Mouse (Mus musculus) macrophage (primary cell): ENCODE data around the gene Syce2. TPM values are rescaled to one million over a fixed set of nuclear protein-coding genes. Genes with fewer than 3 reads are reported as not detected.
"Not testable (repeated sequence)": the region's sequence is repeated elsewhere in the genome, so short reads cannot be mapped to it uniquely, and the experiment has no call there.

Experiments
- H3K27ac ChIP-seq: fragments of 350-480 bp; formaldehyde crosslinking; 2 replicates; pipeline ENCODE4 v1.9.0; 2021
- H3K36me3 ChIP-seq: fragments of 350-480 bp; formaldehyde crosslinking; 2 replicates; pipeline ENCODE4 v1.9.0; 2021; ENCODE audit errors: inconsistent target
- H3K4me3 ChIP-seq: fragments of 350-480 bp; formaldehyde crosslinking; 2 replicates; pipeline ENCODE4 v1.9.0; 2021; ENCODE audit errors: inconsistent target
- H3K79me2 ChIP-seq: fragments of 350-480 bp; formaldehyde crosslinking; 2 replicates; pipeline ENCODE4 v1.9.0; 2021; ENCODE audit errors: inconsistent target
- WGBS: methylation state at CpG from one replicate; pipeline ENCODE4 v1.1.7; 2026; ENCODE audit warnings: inconsistent platforms; ENCODE audit not compliant: missing documents; 5-methylcytosine and 5-hydroxymethylcytosine counted together
- polyA plus RNA-seq: library from polyadenylated mRNA; stranded (reverse); fragments of 250-400 nt; gene quantifications from 3 replicates; pipeline ENCODE4 v1.2.4, GENCODE M21; 2018; ENCODE audit warnings: inconsistent platforms

Gene Syce2
- polyA plus RNA-seq, 1 experiment from 2014 or later, result 18.1 TPM

GRCm38 (mm10) chr8:84902367-84902919 is 30.5 kb downstream of the Syce2 start:
- WGBS, result 16% methylated on average over 24 of the region's 24 CpGs
- H3K36me3 ChIP-seq, result no peaks in the 10 kb centered on the region
- H3K79me2 ChIP-seq, result no peaks in the 10 kb centered on the region
- no peak overlapping the region for H3K27ac ChIP-seq
- peak overlapping the region; percentile 33 for H3K4me3 ChIP-seq

- WGBS, result under 1% methylated on average over 68 of the region's 68 CpGs
- Histone ChIP-seq H3K27ac (no peak overlapping the region), H3K79me2 (no peaks in the 10 kb centered on the region), H3K36me3 (no peaks in the 10 kb centered on the region), H3K4me3 (peak overlapping the region; percentile 33)
Measured at GRCm38 (mm10) chr8:84902920-84903661, 31.2 kb downstream of the Syce2 start.

GRCm38 (mm10) chr8:84904351-84904750 is 32.4 kb downstream of the Syce2 start:
- H3K27ac ChIP-seq, result no peak overlapping the region
- 83% methylated on average over 7 of the region's 7 CpGs for WGBS
- H3K79me2 ChIP-seq, result peaks cover 8% of the 10 kb centered on the region
- no peaks in the 10 kb centered on the region for H3K36me3 ChIP-seq
- no peak overlapping the region for H3K4me3 ChIP-seq

- 96% methylated on average over 9 of the region's 9 CpGs for WGBS
- Histone ChIP-seq H3K79me2 (peaks cover 23% of the 10 kb centered on the region), H3K4me3 (no peak overlapping the region), H3K27ac (no peak overlapping the region), H3K36me3 (peaks cover 8% of the 10 kb centered on the region; the same call in 1 of the 2 replicates)
Measured at GRCm38 (mm10) chr8:84907037-84907436, 35.1 kb downstream of the Syce2 start.

GRCm38 (mm10) chr8:84907493-84907892 is 35.6 kb downstream of the Syce2 start:
- Histone ChIP-seq H3K79me2 (peaks cover 23% of the 10 kb centered on the region), H3K4me3 (no peak overlapping the region), H3K36me3 (peaks cover 8% of the 10 kb centered on the region; the same call in 1 of the 2 replicates), H3K27ac (no peak overlapping the region)
- 62% methylated on average over 8 of the region's 8 CpGs for WGBS

GRCm38 (mm10) chr8:84907979-84908378 is 36.1 kb downstream of the Syce2 start:
- Histone ChIP-seq H3K79me2 (peaks cover 23% of the 10 kb centered on the region), H3K4me3 (peak overlapping the region; percentile 92), H3K27ac (peak overlapping the region; percentile 95)
- WGBS, result 9% methylated on average over 5 of the region's 7 CpGs
- H3K36me3 ChIP-seq, result not testable (repeated sequence)

GRCm38 (mm10) chr8:84908421-84909161 is 36.7 kb downstream of the Syce2 start, which contains the start of gene Dnase2a:
TSS of gene Dnase2a (plus strand) at chr8:84908560.
- H3K27ac ChIP-seq, result peak within 1 kb of the TSS; percentile 95
- H3K79me2 ChIP-seq, result peaks cover 23% of the 10 kb centered on the region
- WGBS, result under 1% methylated on average over 45 of the region's 45 CpGs
- peaks cover 8% of the 10 kb centered on the region; the same call in 1 of the 2 replicates for H3K36me3 ChIP-seq
- H3K4me3 ChIP-seq, result peak within 1 kb of the TSS; percentile 92

GRCm38 (mm10) chr8:84909162-84909767 is 37.4 kb downstream of the Syce2 start:
- Histone ChIP-seq H3K36me3 (peaks cover 8% of the 10 kb centered on the region; the same call in 1 of the 2 replicates), H3K27ac (peak overlapping the region; percentile 95), H3K79me2 (peaks cover 23% of the 10 kb centered on the region), H3K4me3 (peak overlapping the region; percentile 92)
- WGBS, result 43% methylated on average over 20 of the region's 20 CpGs

GRCm38 (mm10) chr8:84909949-84910348 is 38.0 kb downstream of the Syce2 start:
- no peak overlapping the region; the same call in 1 of the 2 replicates for H3K27ac ChIP-seq
- WGBS, result 93% methylated on average over 5 of the region's 5 CpGs
- H3K79me2 ChIP-seq, result peaks cover 23% of the 10 kb centered on the region
- peaks cover 8% of the 10 kb centered on the region; the same call in 1 of the 2 replicates for H3K36me3 ChIP-seq
- H3K4me3 ChIP-seq, result peak overlapping the region; percentile 92; the same call in 1 of the 2 replicates

- Histone ChIP-seq H3K79me2 (peaks cover 23% of the 10 kb centered on the region), H3K36me3 (peaks cover 8% of the 10 kb centered on the region; the same call in 1 of the 2 replicates), H3K4me3 (no peak overlapping the region), H3K27ac (no peak overlapping the region)
- WGBS, result 93% methylated on average over 5 of the region's 6 CpGs
Measured at GRCm38 (mm10) chr8:84910551-84910950, 38.6 kb downstream of the Syce2 start.

GRCm38 (mm10) chr8:84911854-84912253 is 39.9 kb downstream of the Syce2 start:
- Histone ChIP-seq H3K27ac (no peak overlapping the region), H3K36me3 (peaks cover 8% of the 10 kb centered on the region; the same call in 1 of the 2 replicates), H3K79me2 (peaks cover 23% of the 10 kb centered on the region), H3K4me3 (no peak overlapping the region)
- WGBS, result 96% methylated on average over 9 of the region's 9 CpGs

- WGBS, result 76% methylated on average over 22 of the region's 27 CpGs
- Histone ChIP-seq H3K36me3 (peaks cover 8% of the 10 kb centered on the region; the same call in 1 of the 2 replicates), H3K79me2 (peaks cover 23% of the 10 kb centered on the region), H3K27ac (no peak overlapping the region), H3K4me3 (no peak overlapping the region)
Measured at GRCm38 (mm10) chr8:84912391-84912790, 40.5 kb downstream of the Syce2 start.

- WGBS, result 7% methylated on average over 55 of the region's 55 CpGs
- peaks cover 8% of the 10 kb centered on the region; the same call in 1 of the 2 replicates for H3K36me3 ChIP-seq
- peak overlapping the region; percentile 18; the same call in 1 of the 2 replicates for H3K4me3 ChIP-seq
- peaks cover 23% of the 10 kb centered on the region for H3K79me2 ChIP-seq
- H3K27ac ChIP-seq, result peak overlapping the region; percentile 36; the same call in 1 of the 2 replicates
Measured at GRCm38 (mm10) chr8:84912895-84913501, 41.1 kb downstream of the Syce2 start.

GRCm38 (mm10) chr8:84913502-84913900 is 41.6 kb downstream of the Syce2 start:
- Histone ChIP-seq H3K27ac (peak overlapping the region; percentile 36; the same call in 1 of the 2 replicates), H3K79me2 (peaks cover 23% of the 10 kb centered on the region), H3K4me3 (peak overlapping the region; percentile 18; the same call in 1 of the 2 replicates), H3K36me3 (peaks cover 8% of the 10 kb centered on the region; the same call in 1 of the 2 replicates)
- WGBS, result 0% methylated on average over 6 of the region's 9 CpGs
